Mouse (Mus musculus): ENCODE results near the gene Ramp3. TPM values are rescaled to one million over a fixed set of nuclear protein-coding genes. Genes with fewer than 3 reads are reported as not detected.

Gene Ramp3
- total RNA-seq, 2 experiments from 2014 or later: not detected

DNA sequence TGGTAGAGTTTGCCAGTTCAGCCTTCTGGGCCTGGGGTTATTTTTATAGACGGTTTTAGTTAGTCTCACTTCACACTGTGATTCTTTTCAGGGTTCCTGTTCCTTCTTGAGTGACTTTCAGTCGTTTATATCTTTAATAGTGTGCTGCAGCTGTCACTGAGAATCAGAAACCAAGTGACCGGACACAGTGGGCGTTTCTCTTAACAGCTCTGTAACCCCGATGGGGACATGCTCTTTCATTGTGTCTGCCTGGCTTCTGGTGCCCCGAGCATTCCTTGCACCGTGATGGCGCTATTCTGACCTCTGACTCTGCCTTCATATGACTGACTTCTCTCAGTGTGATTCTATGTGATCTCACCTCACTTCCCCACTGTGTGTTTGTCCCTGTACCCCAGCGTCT lies 10.7 kb downstream of the Ramp3 start:
- no peak for ATAC-seq (replicated peaks; ENCODE audit: poor library complexity)

DNA sequence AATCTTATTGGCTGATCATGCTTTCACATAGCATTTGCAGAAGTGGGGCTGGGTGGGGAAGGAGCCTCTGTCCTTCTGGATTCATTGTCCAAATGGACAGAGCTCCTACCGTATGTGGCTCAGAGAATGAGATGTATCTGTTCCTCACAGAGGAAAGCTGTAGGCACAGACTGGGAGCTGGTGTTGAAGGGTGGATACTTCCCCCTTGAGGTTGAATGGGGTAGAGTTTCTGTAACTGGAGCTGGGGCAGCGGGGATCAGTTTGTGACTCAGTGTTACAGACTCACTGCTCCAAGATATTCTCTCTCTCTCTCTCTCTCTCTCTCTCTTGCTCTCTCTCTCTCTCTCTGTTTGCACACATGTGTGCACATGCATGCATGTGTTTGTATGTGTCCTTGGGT lies 11.7 kb downstream of the Ramp3 start:
- ATAC-seq (replicated peaks; ENCODE audit: poor library complexity): peak; percentile 47; the same call in 1 of the 2 replicates

DNA sequence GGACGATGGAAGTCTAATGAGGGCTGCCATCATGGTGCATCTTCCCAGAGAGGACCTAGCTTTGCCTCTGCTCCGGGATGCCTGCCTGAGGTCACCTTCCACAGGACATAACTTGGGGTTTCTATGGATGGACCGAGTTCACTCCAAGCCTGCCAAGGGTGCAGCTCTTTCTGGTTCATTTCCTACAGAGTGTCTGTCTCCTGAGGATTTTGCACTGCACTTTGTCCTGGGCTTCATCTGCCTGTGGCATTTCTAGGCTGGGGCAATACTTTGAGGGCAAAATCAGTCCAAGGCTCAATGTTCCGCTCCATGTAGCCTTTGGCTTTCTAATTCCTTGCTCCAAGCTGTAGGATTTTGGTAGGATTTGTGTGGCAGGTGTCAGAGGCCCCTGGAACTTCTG lies 12.5 kb downstream of the Ramp3 start:
- no peak for ATAC-seq (replicated peaks; ENCODE audit: poor library complexity)

DNA sequence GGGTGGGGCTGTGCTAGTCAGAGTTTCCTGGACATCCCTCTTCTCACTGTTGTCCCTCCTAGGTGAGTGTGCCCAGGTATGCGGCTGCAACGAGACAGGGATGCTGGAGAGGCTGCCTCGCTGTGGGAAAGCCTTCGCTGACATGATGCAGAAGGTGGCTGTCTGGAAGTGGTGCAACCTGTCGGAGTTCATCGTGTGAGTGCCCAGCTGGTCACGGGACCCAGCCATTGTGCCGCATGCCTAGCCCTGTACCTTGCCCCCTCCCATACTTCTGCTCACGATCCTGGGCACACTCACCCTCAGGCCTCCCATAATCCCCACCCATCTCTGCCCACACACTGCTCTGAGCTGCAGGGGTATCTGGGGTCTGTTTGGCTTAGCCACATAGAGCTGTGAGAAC lies 16.4 kb downstream of the Ramp3 start:
- no peak for ATAC-seq (replicated peaks; ENCODE audit: poor library complexity)

DNA sequence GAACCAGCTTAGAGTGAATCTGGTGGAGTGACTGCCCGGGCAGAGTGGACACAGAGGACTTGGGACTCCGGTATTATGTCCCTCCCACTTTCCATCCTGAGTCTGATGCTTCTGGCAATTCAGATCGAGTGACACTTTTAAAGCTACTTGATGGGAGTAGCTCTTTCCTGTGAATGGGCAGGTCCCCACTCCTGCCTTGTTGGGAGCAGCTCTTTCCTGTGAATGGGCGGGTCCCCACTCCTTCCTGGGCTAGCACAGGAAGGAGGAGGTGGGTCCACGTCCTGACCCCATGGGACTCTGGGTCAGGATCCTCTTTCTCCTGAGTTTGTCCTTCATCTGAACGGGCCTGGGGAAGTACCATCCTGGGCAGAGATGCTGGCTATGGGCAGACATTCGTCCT lies 17.1 kb downstream of the Ramp3 start:
- ATAC-seq (replicated peaks; ENCODE audit: poor library complexity): no peak

DNA sequence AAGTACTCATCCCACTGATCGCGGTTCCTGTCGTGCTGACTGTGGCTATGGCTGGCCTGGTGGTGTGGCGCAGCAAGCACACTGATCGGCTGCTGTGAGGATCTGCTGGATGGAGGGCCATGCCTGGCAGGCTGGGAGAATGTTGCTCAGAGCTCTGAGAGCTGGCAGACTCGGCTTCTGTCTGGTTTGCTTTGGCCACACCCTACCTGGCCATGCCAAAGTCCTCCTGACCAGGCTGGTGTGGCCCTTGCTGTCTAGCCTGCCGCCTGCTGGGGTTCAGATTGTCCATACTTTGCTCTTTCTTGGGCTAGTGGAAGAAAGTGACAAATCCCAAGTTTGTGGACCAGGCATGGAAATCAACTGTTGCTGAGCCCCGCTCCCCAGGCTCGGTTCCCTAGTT lies 18.3 kb downstream of the Ramp3 start:
- ATAC-seq (replicated peaks; ENCODE audit: poor library complexity): no peak

DNA sequence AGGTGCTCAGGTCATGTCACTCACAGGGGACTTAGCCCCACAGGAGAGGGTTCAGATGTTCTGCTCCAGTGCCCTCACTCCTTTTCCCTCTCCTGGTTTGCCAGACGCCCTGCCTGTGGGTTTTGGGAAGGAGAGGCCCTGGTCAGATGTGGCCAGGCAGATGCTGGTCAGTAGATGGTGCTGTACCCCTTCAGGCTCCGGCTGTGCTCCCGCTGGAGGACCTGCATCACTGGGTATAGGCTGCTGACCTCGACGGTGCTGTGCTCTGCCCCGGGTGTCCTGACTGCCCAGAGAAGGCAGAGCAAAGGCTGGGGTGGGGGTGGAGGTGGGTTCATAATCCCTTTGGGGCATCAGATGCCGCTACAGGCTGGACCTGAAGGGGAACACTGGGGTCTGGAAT lies 19.2 kb downstream of the Ramp3 start:
- no peak for ATAC-seq (replicated peaks; ENCODE audit: poor library complexity)

DNA sequence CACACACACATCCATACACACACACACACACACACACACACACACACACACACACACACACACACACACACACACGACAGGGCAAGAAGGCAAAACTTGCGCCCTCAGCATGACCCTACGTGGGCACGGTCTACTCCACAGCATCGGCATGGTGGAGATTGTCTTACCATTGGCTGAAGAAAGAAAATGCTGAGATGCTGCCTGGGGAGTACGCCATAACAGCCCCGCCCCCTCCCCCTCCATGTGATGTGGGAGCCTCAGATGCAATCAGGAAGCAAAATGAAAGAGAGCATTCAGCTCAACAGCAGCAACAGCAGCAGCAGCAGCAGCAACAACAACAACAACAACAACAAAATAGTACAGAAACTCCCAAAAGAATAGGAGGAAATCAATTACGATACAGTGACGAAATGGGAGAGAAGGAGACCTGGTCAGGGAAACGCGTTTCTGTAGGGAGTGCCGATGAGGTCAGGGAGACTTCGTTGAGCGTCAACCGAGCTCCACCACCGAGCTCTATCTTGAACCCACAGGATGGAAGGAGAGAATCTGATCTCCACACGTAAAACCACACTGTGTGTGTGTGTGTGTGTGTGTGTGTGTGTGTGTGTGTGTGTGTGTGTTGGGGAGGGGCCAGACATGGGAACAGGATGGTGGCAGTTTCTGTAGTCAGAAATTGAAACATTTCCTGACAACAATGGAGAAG lies 21.5 kb downstream of the Ramp3 start:
- peak; percentile 63 for ATAC-seq (replicated peaks; ENCODE audit: poor library complexity)

DNA sequence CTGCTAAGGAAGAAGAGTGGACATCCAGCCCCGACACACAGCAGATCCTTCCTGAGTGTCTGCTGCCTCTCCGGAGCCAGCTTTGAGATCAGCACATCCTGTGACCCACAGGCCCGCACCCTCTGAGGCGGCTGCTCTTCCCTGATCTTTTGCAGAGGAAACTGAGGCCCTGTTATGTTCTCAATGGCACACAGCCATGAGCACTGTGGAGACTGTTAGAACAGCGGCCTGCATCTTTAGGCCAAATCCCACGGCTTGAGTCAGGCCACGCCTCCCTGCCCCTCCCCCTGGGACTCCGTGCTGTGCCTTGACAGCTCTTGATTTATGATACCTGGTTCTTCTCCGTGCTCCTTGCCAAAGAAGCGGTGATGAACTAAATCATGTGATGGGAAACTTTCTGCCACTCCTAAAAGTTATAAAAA lies 22.1 kb downstream of the Ramp3 start:
- ATAC-seq (replicated peaks; ENCODE audit: poor library complexity): peak; percentile 63

DNA sequence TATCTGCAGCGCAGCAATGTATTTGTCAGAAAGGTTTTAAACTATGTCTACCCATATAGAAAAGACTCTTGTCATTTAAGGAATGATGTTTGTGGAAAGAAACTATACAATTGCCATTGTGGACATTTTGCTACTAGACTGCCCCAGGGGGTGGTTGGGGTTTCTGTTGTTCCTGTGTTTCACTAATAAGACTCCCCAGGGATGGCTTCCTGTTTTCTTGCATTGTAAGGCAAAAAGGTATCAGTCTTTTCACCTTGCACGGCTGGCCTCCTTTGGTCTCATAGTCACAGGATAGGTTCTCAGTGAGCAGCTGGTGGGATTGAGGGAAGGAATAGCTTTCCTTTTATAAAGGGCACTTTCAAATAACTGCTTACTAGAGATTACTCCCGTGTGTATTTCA lies 26.4 kb downstream of the Ramp3 start:
- no peak for ATAC-seq (replicated peaks; ENCODE audit: poor library complexity)

DNA sequence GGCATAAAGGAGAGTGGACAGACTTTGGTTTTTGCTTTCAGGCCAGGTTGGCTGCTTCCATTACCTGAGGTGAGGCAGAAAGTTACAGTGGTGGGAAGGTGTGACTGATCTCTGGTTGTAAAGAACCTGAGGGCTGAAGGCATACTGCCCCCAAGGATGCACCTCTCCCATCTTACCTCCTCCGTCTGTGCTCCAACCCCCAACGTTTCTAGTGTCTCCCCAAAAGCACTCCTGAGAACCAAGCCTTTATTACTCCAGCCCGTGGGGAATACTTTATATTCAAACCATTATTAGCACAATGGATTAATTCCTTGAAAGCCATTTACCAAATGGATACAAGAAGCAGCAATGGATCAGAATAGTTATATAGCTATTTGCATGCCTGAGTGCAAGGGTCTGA lies 30.6 kb downstream of the Ramp3 start:
- no peak for ATAC-seq (replicated peaks; ENCODE audit: poor library complexity)

DNA sequence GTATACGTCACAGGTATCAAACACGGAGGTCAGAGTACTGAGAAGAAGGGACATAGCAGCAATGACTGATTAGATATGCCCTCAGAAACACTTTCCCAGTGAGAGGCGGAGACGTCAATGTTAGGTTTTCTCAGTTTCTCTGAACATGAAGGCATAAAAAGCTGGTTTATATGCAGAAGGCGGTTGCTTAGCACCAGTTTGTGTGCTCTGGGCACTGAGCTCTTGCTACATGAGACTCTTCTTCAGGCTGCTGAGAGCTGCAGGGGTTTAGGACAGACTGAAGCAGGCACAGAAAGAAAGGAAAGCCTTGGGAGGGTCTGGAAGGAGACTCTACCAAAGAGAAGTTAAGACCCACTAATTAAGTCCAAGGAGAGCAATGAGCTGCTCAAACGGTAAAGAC lies 34.0 kb downstream of the Ramp3 start:
- ATAC-seq (replicated peaks; ENCODE audit: poor library complexity): no peak

DNA sequence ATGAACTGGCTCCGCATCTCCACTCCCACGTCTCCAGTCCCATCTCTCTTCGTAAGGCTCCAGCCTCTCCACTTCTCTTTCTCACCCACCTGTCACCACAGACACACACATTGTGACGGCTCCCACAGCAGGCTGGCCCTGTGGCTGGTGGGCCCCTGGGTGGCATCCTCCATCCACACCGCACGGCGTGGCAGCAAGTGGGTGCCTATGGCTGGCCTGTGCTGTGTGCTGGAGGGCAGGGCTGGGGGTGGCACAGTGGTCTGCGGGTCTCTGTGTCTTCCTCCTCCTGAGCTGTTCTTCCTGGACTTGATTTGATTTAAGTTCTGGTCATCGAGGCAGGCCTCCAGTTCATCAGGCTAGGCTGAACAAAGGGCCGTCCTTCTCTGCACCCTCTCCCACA lies 35.8 kb downstream of the Ramp3 start:
- no peak for ATAC-seq (replicated peaks; ENCODE audit: poor library complexity)

DNA sequence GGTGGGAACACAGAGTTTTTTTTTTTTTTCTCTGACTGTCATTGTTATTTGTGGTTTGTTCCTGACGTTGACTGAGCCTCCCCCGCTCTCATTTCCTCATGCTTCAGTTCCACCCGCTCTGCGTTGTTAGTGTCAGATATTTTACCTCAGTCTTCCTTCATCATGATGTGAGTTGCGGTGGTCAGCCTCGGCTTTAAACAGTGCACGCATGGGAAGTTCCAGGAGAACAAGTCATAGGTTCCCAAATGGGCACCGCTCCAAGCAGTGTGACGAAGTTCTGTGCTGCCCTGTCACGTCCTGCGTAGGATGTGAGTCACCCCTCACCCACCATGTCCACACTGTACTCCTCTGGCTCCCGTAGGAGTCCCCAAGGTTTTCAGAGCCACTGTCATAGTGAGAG lies 36.9 kb downstream of the Ramp3 start:
- peak; percentile 91 for ATAC-seq (replicated peaks; ENCODE audit: poor library complexity)

DNA sequence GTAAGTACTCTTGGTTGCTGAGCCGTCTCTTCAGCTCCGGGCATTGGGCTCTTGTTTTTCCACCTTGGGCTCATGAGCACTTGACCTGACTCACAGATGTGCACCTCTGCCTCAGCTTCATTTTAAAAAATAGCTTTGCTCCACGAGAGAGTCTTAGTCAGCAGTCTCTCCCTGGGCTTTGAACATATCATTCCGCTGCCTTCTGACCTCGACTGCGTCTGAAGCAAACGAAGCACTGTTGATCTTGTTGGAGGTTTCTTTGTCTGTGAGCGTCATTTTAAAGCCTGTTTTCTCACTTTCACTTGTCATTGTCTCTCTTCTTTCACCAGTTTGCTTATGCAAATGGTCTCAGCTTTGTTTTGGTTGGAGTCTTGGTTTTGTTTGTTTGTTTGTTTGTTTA lies 38.2 kb downstream of the Ramp3 start:
- ATAC-seq (replicated peaks; ENCODE audit: poor library complexity): no peak

DNA sequence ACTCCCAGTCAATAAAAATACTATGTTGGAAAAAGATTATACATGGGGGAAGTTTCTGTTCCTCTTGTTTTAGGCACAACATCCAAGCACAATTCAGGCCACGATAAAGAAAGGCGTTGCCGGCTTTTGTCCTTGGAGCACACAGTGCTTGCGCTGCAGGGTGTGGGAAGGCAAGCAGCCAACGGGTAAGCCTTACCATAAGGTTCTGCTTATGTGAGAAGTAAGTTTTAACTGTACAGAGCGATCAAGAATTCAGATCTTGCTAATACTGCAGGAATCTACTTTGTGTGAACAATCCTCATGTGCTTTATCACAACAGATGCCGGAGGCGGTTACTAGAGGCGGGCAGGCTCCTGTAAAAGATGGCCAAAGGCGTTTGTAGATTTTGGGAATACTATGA lies 39.4 kb downstream of the Ramp3 start:
- ATAC-seq (replicated peaks; ENCODE audit: poor library complexity): no peak

DNA sequence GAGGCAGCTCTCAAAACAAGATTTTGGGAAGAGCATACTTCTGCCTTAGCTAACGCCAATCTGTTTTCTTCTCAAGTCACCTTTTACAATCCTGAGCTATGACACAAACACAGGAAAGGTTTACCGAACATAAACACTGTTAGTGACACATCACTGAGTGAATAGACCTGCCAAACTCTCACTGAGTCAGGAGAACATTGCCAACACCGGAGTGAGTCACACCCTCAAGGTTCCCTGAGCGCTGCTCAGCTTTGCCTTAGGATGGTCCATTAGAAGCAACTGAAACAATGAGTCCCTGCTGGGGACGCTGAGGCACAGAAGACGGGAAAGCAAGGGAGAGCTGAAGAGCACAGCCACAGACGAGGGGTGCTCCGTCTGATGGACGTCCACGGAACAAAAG lies 40.0 kb downstream of the Ramp3 start:
- no peak for ATAC-seq (replicated peaks; ENCODE audit: poor library complexity)

DNA sequence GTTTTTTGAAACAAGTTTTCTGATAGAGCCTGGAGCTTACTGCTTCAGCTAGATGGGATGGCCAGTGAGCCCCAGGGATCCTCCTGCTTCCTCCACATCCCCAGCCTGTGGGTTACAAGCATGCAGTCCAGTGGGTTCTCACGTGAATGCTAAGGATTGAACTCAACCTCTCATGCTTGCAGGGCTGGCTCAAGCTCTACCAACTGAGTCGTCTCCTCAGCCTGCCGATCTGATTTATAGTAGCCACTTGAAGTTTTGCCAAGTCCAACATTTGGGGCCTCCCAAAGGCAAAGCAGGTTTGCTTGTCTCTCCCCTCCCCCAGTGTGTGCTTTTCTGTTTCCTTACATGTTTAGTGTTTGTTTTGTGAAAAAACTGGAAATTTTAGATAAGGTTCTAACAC lies 43.9 kb downstream of the Ramp3 start:
- ATAC-seq (replicated peaks; ENCODE audit: poor library complexity): no peak

DNA sequence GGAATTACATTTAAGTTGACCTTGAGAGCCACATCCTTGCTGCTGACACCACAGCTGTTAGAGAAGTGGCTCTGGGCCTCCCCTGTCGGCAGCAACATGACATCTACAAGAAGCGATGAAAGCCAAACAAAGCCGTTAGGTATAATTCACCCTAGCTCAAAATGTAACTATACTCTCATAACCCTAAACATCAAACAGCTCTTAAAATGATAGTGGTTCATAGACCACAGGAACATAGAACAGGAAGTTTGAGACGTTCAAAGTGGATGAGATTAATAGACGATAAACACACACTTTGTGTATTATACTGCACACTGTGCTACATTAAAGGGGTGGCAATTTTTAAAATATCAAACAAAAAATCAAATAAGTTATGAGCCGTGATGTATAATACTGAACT lies 46.5 kb downstream of the Ramp3 start:
- no peak for ATAC-seq (replicated peaks; ENCODE audit: poor library complexity)

DNA sequence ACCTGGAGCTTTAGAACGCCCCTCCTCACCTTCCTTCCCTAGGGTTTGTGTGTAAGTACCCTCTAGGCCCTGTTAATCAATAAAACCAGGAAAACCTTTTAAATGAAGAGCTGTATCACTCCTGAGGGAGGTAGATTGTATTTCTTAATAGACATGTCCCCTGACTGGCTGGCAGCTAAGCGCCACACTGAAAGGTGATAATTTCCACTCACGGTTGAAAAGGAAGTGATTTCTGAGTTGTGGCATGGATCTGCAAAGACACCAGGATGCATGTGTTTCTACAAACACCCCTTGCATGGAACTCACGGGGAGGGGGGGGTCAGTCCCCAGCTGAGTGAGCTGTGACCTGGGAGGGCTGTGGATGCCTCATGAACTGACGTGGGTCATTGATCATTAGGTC lies 47.2 kb downstream of the Ramp3 start:
- no peak for ATAC-seq (replicated peaks; ENCODE audit: poor library complexity)

DNA sequence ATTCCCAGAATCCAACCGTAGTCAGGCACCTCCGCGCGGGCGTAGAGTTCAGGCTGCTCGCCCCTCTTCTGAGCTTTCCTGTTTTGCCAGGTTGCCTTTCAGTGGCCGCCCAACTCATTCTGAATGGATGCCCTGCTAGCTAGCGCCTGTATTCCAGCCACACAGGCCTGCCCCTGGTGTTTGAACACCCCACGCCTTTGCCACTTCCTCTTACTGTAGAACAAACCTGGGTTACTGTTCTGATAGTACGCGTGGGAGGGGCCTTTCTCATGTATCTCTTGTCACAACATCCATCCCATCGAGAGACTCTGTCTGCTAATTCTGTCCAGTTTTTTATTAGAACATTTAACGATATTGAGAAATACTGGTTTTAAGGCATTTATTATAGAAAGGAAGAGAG lies 48.5 kb downstream of the Ramp3 start:
- ATAC-seq (replicated peaks; ENCODE audit: poor library complexity): no peak

DNA sequence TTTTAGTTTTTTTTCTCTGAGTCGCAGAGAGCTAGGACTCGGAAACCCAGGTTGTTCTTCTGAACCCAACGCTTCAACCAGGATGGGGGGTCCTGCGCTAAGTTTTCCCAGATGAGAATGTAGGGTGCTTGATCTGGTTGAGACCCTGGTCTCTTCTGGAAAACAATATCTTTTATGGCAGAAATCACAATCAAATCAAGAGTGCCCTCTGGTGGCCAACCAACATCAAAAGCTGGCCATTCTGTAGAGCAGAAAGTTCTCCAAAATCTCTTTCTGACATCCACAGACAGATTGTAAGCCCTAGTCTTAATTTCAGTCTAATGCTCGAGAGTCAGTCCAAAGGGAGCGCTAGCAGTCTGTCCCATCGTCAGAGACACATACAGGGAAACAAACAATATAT lies 50.1 kb downstream of the Ramp3 start:
- ATAC-seq (replicated peaks; ENCODE audit: poor library complexity): no peak

DNA sequence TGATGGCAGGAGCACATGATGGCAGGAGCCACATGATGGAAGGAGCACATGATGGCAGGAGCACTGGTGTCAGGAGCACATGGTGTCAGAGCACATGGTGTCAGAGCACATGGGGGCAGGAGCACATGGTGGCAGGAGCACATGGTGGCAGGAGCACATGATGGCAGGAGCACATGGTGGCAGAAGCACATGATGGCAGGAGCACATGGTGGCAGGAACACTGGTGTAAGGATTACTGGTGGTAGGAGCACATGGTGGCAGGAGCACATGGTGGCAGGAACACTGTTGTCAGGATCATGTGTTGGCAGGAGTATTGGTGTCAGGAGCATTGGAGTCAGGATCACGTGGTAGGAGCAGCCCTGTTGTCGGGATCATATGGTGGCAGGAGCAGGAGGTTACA lies 52.1 kb downstream of the Ramp3 start:
- ATAC-seq (replicated peaks; ENCODE audit: poor library complexity): peak; percentile 47

DNA sequence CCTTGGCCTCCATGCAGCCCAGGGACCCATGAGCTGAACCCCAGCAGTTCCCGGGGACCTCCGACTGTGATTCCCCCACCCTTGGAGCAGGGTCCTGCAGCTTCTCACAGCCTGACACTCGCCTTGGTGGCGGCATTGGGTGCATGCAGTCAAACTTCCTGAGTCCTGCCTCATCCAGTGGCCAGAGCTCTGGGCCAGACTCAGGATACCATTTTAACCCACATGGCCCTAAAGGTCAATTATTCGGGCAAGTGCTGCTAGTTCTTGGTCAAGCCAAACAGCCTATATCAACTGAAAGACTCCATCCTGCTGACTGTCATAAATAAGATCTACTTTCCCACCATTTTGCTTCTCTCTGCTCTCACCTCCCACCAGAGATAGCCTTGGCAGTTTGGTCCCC lies 62.4 kb downstream of the Ramp3 start:
- ATAC-seq (replicated peaks; ENCODE audit: poor library complexity): no peak

Data from megakaryocyte progenitor cell, adult 5-6 weeks (primary cell).